Mouse (Mus musculus) left cerebral cortex, adult 18-20 months (tissue): ENCODE measurements at regions not wholly inside any gene's neighbourhood (a gene's known extent, or its start where the extent isn't known, plus 50 kb on each side); places are given as distances from the start of the nearest gene placed in this dataset.
"Not testable (repeated sequence)": the region's sequence is repeated elsewhere in the genome, so short reads cannot be mapped to it uniquely, and the experiment has no call there.

Source experiments
- DNase-seq, 2 experiments: peaks; one replicate each; pipeline ENCODE4 v3.0.0; 2021 to 2022; ENCODE audit warnings: low spot score in 2 of 2, mixed read lengths in 1 of 2

DNA sequence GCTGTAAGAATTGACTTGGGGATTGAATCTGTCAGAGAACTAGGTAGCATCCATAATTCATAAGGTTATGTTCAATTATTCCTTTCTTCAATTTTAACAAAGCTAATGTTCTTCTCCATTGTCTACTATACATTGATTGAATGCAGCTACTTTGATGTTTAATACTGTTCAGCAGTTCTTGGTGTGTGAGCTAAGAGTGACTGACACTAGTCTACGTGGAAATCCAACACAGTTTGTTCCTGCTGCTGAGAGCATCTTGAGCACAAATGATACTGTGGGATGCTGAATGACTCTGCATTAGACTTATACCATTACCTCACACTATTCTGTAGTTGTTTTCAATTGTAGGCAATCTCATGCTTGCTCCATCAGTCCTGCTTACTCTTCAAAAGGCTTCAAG is 249.4 kb upstream of the Akr1e1 start:
- DNase-seq: no peak

DNA sequence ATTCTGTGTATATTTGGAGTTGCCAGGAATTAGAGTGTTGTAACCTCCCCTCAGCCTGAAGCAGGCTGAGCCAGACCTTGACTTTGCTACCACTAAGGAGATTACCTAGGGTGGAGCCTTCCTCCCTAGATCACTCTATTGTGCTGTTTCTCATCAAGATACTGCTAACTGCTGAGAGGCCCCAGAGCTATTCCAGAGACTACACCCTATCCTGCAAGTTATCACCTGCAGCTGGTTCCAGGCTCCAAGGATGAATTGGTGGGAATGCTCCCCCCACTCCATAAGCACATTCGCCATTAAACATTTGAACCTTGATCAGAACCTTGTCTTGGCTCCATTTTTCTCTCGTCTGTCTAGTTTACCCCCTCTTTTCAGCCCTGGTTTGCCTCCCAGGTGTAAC is 230.5 kb upstream of the Akr1e1 start:
- DNase-seq: not testable (repeated sequence)

DNA sequence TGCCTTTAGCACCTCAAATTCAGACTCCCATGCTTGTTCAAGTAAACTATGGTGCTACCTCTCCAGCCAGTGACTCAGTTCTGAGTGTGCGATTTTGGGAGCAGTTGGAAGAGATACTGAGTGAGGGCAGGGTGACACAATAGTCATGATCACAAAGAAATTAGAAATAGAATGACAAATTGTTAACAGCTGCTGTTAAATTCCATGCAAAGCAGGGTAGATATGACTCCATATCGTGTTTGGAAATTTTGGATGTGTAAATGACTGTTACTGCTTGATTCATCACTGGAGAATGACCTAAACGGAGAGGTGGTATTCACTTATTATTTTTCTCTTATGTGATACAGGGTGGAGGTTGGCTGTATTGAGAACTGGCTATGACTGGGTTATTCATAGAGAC is 217.8 kb upstream of the Akr1e1 start:
- DNase-seq: no peak

DNA sequence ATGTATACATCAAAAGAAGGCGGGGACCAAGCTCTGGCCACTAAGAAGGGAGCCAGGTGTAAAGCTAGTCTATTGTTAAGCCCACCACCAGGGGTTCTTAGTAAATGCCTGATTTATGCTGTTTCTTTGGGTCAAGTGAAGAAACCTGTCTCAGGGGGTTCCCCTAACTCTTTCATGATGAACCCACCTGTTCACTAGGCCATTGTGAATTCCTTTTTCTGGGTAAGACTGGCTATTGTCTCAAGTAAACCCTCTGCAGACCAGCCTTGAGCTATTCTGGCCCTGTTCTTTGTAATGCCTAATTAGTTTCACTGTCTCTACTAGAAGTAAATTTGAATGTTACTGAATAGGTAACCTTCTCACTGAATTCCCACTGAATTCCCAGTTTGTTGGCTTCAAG is 216.8 kb upstream of the Akr1e1 start:
- DNase-seq: not testable (repeated sequence)

DNA sequence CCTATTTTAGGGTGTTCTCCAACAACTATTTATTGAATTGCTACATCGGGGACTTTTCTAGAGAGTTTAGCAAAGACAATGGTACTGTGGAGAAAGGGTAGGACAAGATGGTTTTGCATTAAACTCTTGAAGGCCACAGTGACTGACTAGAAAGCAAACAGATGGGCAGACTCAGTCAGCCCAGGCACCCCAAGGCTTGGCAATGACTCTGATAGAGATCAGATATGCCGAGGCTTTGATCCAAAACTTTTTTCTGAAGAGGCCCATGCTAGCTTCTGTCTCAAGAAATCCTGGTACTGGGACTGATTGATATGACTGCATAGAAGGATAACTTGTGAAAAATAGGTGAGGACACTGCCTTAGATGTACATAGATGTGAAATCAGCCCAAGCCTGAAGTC is 197.9 kb upstream of the Akr1e1 start:
- DNase-seq: no peak

DNA sequence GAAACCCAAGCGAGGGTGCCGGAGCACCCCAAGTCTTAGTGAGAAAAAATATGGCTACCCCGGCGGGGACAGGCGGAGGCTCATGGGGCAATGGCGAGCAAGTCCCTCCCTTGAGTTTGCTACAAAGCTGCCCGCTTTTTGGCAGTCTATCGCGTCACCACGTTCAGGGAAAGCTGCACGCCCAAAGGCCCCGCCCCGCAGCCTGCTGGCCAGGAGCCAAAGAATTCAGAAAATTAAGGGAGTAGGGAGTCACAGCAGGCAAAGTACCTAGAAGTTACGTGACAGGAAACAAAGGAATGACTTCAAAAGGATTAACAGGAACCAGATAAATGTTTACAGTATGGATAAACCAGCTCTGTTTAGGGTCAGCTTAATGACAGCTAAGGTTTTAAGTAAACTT is 191.7 kb upstream of the Akr1e1 start:
- DNase-seq: no peak

DNA sequence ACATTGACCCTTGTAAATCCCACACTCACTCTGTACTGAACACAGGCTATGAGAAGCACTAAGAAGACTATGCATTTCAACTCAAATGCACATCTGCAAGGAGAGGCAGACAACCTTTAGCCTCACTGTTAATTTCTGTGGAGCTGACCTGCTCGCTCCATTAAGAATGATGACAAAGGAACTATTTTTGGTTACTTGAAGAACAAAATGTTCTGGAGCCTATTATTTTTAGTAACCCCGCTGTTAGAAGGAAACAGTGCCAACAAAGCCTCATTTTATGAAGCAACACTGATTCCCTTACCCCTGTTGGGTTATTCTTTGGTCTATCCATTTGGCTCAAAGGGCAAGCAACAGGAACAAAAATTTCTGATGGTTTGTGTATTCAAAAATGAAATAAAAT is 182.2 kb upstream of the Akr1e1 start:
- no peak for DNase-seq

DNA sequence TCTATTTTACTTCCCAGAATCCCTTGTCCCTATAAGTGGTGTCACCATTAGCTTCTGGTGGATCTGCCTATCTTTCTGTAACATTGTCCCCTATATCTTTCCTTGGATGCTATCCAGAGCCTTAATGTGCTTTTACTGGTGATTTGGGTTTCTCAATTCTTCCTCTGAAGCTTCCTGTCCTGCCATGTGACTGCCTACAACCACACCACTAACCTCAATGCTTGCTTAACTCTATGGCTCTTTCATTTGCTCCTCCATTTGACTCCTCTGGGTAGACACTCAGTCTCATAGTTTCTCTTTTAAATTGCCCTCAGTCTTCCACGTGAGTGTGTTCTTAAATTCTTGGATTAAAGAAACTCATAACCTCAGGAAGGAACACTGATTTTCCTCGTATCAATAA is 181.4 kb upstream of the Akr1e1 start:
- no peak for DNase-seq

DNA sequence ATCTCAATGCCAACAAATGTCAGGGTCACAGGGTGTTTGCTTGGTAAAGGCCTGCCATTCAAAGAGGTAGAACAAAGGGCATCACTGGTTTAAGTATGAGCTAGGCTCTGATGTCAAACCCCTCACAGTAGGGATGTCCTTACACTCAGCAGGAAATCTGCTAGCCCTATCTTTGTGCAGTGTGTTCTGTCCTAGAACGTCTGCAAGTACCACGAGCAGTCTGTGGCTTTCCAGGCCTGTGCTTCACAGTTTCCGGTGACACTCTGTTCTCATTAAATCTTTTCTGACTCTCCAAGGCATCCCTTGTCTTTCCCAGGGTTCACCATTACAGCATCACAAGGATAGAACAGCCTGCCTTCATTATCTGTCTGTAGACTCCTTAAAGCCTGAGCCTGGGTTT is 174.3 kb upstream of the Akr1e1 start:
- DNase-seq: no peak

DNA sequence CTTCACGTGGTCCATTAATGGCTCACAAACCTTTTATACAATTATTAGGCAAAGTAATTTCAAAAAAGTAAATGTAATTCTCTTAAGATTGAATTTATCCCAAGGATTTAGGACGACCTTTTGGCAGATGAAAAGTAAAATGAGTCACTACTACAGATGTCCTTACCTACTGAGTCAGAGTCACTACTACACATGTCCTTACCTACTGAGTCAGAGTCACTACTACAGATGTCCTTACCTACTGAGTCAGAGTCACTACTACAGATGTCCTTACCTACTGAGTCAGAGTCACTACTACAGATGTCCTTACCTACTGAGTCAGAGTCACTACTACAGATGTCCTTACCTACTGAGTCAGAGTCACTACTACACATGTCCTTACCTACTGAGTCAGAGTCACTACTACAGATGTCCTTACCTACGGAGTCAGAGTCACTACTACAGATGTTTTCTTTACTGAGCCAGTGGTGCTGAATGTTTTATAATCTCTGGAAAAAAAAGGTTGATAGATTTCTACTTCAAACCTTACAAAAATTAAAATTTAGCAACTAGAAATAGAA is 169.4 kb upstream of the Akr1e1 start:
- DNase-seq: not testable (repeated sequence)

DNA sequence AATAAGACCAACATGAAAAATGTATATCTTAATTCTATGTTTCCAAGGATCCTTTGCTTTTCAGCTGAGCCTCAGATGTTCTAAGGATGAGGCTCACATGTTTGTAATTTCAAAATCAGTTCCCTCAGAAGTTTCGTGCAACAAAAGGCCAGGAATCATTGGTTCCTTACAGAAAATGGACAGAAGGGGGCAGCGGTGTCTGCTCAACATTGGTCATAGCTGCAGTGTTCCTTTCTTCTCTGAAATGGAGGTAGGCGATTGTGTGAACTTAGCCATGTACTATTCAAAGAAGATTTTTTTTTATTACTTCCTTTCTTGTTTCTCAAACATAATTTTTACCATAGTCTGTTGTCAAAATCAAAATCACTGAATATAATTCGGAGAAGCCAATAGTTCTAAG is 167.9 kb upstream of the Akr1e1 start:
- peak; percentile 42 to 46 for DNase-seq

DNA sequence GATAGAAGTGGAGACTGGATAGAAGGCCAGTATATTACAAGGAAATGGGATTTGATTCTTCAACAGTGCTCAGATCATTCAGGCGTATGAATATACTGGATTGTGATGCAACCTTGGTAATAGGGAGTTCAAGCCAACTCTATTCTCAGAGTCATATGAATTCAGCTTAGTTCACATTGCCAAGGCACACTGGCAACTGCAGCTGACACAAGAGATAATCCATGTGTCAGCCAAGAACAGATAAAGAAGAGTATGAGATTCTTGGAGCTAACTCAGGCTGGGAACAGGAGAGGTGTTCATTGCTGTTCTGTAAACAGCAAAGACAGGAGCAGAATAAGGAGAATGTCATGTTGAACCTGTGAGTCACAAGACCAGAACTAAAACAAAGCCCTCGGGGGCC is 163.3 kb upstream of the Akr1e1 start:
- DNase-seq: no peak

DNA sequence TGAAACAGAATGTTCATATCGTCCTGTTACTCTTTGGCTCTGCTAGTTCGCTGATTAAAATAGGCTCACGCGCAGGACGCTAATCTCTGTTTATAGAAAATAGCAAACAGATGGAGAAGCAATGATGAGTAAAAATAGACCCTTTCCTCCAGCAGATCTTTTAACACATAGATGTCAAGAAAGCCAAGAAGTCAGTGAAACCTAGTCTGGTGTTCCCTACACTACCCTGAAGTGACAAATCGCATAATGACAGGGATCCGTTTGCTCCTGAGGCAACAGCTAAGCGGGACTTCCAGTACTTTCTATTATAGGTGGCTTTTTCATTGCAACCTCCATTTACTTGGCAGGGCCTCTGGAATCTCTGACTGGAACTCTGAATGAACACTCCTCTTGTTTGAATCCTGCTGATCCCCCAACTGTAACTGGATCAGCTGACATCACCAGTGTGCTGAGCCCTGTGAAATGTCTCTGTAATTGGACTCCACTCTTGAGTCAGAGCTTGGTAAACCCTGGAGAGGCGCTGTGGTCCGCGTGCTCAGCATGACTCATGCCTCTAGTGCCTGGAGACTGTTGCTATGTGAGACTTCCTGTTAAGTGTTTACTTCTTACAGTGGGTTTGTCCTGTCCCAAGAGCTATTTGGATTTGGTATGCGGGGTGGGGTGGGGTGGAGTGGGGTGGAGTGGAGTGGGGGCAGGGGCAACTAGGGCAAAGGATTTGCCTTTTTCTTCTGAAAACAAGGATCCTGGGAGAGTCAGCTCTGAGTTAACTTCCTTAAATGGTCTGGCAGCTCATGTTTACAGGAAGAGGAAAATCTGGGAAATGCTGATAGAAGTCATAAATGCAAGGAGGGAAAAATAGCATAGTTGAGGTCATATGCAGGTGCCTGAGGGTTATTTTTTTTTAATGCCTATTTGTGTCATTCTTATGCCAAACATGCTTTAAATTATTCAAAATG is 162.4 kb upstream of the Akr1e1 start:
- peak; percentile 64 to 79 for DNase-seq

DNA sequence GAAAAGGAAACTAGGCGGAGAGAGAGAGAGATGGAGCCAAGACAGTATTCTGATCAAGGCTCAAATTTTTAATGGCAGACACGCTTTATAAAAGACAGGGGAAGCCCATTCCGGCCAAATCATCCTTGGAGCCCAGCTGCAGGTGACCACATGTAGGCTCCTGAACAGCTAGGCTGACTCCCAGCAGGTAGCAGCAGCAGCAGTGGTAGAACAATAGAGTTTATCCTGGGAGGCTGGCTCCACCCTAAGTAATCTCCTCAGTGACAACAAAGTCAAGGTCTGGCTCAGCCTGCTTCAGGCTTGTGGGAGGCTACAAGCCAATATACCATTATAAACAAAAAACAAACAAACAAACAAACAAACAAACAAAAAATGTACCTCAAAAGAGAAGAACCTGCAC is 151.0 kb upstream of the Akr1e1 start:
- no peak for DNase-seq

DNA sequence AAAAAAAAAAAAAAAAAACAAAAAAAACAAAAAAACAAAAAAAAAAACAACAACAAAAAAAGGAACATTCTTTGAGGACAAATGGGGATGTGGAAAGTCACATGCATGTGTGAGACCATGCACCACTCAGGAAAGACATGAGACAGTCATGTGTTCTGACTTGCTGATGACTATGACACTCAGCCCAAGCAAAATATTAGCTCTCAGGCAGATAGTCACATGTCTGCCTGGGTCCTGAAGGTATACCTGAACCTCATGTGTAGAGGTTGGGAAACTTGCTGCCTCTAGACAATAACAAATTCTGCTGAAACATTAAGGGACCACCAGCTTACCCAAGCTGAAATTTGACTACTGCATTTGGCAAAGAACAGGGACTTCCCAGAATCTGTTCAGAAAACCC is 147.6 kb upstream of the Akr1e1 start:
- no peak for DNase-seq

DNA sequence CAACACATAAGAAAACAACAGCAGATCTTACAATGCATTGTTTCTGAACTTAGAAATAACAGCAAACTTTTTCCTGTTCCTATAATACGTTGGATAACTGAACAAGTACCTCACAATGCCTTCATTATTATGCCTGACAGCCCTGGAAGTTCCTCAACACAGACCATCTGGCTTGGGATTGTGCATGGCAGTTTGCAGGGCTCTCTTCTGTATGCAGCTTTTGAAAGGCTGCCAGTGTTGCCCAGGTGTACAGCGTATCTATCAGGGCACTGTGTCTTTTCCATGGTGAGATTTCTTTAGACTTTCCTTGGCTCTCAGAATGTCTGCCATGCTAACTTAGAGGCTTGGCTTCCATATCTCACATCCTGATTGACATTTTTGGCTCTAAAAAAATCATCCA is 134.0 kb upstream of the Akr1e1 start:
- no peak for DNase-seq

DNA sequence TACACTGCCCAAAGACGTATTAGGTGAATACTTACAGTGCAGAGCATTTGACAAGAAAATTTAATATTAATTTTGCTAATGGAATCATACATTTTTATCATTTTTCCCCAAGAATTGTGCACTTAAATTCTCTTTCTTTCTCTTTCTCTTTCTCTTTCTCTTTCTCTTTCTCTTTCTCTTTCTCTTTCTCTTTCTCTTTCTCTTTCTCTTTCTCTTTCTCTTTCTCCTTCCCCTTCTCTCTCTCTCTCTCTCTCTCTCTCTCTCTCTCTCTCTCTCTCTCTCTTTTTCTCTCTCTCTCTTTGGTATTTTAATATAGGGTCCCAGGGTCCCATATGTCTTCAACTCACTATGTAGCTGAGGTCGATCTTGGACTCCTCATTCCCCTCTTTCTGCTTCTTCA is 107.3 kb upstream of the Akr1e1 start:
- not testable (repeated sequence) for DNase-seq

DNA sequence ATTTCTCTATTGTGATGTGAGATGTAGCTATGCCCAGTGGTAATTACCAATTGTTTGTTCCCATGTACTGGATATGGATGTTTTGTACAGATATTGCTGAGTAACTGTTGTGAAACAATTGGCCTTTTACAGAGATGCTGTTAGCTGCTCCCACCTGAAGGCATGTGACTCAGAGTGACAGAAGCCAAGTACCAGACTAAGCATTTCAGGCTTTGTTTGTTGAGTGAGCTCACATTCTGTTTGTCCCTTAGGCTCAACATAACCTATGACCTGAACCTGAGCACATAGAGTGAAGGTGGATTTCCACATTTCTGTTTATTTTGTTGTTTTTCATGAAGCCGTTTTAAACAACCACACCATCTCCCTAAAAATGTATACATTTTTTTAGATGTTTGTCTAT is 105.8 kb upstream of the Akr1e1 start:
- no peak for DNase-seq

DNA sequence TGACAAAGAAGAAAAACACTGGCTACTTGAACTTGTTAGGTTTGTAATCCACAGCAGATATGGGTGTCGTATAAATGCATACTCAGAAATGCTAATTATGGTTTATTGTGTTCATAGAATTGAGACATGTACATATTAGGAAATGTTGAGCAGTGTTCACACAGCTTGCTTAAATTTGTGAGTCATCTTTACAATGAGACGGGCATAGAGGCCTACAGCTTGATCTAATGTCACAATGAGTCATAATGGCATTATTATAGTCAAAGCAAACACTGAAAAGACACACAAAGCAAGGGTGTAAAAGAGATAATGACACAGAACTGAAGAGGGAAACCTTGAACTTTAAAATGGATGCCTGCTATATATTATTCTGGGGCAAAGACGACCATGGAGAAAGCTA is 103.7 kb upstream of the Akr1e1 start:
- DNase-seq: no peak

DNA sequence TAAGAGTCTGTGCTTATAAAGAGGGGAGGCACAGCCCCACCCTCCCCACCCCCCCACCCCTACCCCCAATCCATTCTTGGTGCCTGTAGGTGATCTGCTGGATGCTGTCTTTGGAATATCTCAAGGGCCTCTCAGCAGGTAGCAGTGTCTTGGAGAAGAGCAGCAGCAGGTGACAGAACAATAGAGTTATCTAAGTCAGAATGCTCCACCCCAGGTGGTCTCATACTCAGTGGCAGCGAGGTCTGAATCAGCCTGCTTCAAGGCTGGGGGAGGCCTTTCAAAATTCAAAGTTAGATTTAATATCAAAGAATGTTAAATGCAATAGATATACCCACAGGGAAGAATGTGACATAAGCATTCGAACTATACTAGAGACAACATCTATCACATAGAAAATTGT is 90.6 kb upstream of the Akr1e1 start:
- DNase-seq: not testable (repeated sequence)

DNA sequence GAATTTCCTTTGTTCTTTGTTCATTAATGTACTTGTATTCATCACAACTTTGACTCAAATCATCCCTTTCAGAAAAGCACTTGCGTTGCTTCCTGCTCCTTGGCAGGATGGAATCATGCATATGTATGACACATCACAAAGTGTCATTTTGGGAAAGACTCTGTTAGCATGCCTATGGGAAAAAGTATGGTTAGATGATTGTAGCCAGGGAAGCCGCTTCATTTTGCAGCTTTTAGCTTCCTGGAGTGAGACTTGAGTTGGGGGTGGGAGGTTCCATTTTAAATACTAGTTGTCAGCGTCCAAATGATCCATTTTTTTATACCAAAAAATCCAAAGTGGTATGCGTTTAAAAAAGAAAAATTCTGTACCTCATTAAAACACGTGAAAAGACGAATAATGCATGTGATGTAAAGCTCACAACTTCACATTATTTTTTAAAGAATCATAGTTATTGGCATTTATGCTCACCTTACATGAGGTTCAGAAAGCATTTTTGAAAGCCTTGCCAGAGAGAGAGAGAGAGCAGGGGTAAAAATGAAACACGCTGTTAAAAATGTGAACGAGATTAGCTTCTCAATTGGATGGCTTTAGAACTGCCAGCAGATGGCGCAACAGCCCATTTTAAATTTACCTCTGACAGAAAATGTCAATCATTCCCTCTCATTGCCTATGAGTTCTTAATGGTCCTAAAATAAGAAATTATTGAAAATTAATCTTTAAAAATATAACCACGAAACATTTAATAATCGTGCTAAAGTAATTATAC is 57.6 kb upstream of the Akr1e1 start:
- DNase-seq: peak; percentile 57 to 64

DNA sequence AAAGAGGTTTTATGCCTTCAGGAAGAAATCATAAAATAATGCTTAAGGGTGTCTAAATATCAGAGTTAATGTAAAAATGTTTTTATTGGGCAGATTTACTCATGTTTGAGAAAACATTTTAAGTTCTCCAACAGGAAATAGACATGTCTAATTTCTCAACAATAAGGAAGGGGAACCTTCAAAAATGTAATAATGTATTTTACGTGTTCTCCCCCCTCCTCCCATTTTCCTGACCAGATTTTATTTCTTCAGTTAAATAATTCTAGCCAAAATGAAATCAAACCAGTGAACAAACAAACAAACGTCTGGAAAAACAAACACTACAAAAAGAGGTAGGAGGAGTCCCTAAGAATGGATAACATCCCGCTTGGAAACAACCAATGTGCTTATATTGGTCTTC is 54.4 kb upstream of the Akr1e1 start:
- no peak for DNase-seq
